Mouse (Mus musculus) heart, embryonic 16.5 days (tissue): ENCODE data around the gene Sorcs2. TPM values are rescaled to one million over a fixed set of nuclear protein-coding genes. Genes with fewer than 3 reads are reported as not detected.

Experiments
- ATAC-seq: fragments of 200-750 bp; cut with Nextera tagmentation; replicated peaks from 2 replicates; pipeline ENCODE4 v1.8.0; 2017; ENCODE audit warnings: moderate number of reproducible peaks; ENCODE audit not compliant: insufficient read depth, low FRiP score; ENCODE audit errors: extremely low read depth
- H3K27ac ChIP-seq: fragments of 300-500 bp; sonication (generic); 2 replicates; pipeline ENCODE4 v1.5.1; 2014; ENCODE audit warnings: mild to moderate bottlenecking, low read length, control low read depth, moderate library complexity
- H3K27me3 ChIP-seq: fragments of 300-500 bp; sonication (generic); 2 replicates; pipeline ENCODE4 v1.6.1; 2014; ENCODE audit warnings: low read length, mixed read lengths; ENCODE audit not compliant: control insufficient read depth, insufficient read depth
- H3K36me3 ChIP-seq: fragments of 300-500 bp; sonication (generic); 2 replicates; pipeline ENCODE4 v1.6.1; 2014; ENCODE audit not compliant: control insufficient read depth, insufficient read depth
- H3K4me1 ChIP-seq: fragments of 300-500 bp; sonication (generic); 2 replicates; pipeline ENCODE4 v1.6.1; 2014; ENCODE audit warnings: low read length, mixed read lengths; ENCODE audit not compliant: control insufficient read depth, insufficient read depth
- H3K4me2 ChIP-seq: fragments of 300-500 bp; sonication (generic); 2 replicates; pipeline ENCODE4 v1.6.1; 2014; ENCODE audit warnings: low read depth, mild to moderate bottlenecking, control low read depth, low read length
- H3K4me3 ChIP-seq: fragments of 300-500 bp; sonication (generic); 2 replicates; pipeline ENCODE4 v1.5.1; 2014; ENCODE audit warnings: mild to moderate bottlenecking, control low read depth, low read length
- H3K9ac ChIP-seq: fragments of 300-500 bp; sonication (generic); 2 replicates; pipeline ENCODE4 v1.6.1; 2014; ENCODE audit warnings: low read length, control low read depth
- H3K9me3 ChIP-seq: fragments of 300-500 bp; sonication (generic); replicated peaks from 2 replicates; pipeline ENCODE4 v1.6.1; 2016; ENCODE audit warnings: low read length; ENCODE audit not compliant: control insufficient read depth
- WGBS: fragments of 180-500 bp; shearing (Covaris S2); extraction: QIAGEN DNeasy Blood & Tissue Kit; methylation state at CpG from one replicate; pipeline ENCODE4 v1.1.7; 2014; 5-methylcytosine and 5-hydroxymethylcytosine counted together
- polyA plus RNA-seq: library from polyadenylated mRNA; unstranded; fragments of >200 nt; fragmentation: Nextera tagmentation; extraction: Ambion mirVana; gene quantifications from 2 replicates; pipeline ENCODE4 v1.2.1, GENCODE M21; 2015

Sorcs2 gene
- polyA plus RNA-seq, 1 experiment from 2014 or later: 8.2 TPM

- peaks cover 4% of the 10 kb centered on the region; the same call in 1 of the 2 replicates for H3K4me1 ChIP-seq
- no peak overlapping the region for H3K9ac ChIP-seq
- H3K27ac ChIP-seq: no peak overlapping the region
- H3K9me3 ChIP-seq: no peaks in the 10 kb centered on the region
- no peak for ATAC-seq
- 64% methylated on average over 6 of the region's 6 CpGs for WGBS
- no peak overlapping the region for H3K4me3 ChIP-seq
- H3K4me2 ChIP-seq: no peak overlapping the region
- H3K36me3 ChIP-seq: no peaks in the 10 kb centered on the region
- H3K27me3 ChIP-seq: no peaks in the 10 kb centered on the region; the same call in 1 of the 2 replicates
Observed at GRCm38 (mm10) chr5:36223787-36224186, 174.2 kb downstream of the Sorcs2 start.

- no peak overlapping the region for H3K27ac ChIP-seq
- H3K9me3 ChIP-seq: peaks cover 5% of the 10 kb centered on the region
- no peaks in the 10 kb centered on the region; the same call in 1 of the 2 replicates for H3K27me3 ChIP-seq
- no peak overlapping the region for H3K4me3 ChIP-seq
- no peak for ATAC-seq
- no peaks in the 10 kb centered on the region for H3K4me1 ChIP-seq
- 69% methylated on average over 6 of the region's 6 CpGs for WGBS
- H3K4me2 ChIP-seq: no peak overlapping the region
- H3K9ac ChIP-seq: no peak overlapping the region
- no peaks in the 10 kb centered on the region for H3K36me3 ChIP-seq
Observed at GRCm38 (mm10) chr5:36220626-36221025, 177.3 kb downstream of the Sorcs2 start.

GRCm38 (mm10) chr5:36220105-36220504 lies 177.8 kb downstream of the Sorcs2 start:
- no peaks in the 10 kb centered on the region for H3K4me1 ChIP-seq
- no peak overlapping the region for H3K4me3 ChIP-seq
- no peaks in the 10 kb centered on the region; the same call in 1 of the 2 replicates for H3K27me3 ChIP-seq
- WGBS: 77% methylated on average over 4 of the region's 4 CpGs
- no peaks in the 10 kb centered on the region for H3K36me3 ChIP-seq
- H3K27ac ChIP-seq: no peak overlapping the region
- H3K4me2 ChIP-seq: no peak overlapping the region
- no peak overlapping the region for H3K9ac ChIP-seq
- peaks cover 5% of the 10 kb centered on the region for H3K9me3 ChIP-seq
- ATAC-seq: no peak

GRCm38 (mm10) chr5:36213310-36213709 lies 184.6 kb downstream of the Sorcs2 start:
- 71% methylated on average over 10 of the region's 10 CpGs for WGBS
- no peak overlapping the region for H3K27ac ChIP-seq
- H3K4me2 ChIP-seq: no peak overlapping the region
- no peaks in the 10 kb centered on the region for H3K4me1 ChIP-seq
- no peaks in the 10 kb centered on the region for H3K27me3 ChIP-seq
- no peak for ATAC-seq
- H3K9ac ChIP-seq: no peak overlapping the region
- peaks cover 10% of the 10 kb centered on the region for H3K9me3 ChIP-seq
- H3K4me3 ChIP-seq: no peak overlapping the region
- no peaks in the 10 kb centered on the region for H3K36me3 ChIP-seq

GRCm38 (mm10) chr5:36208803-36209202 lies 189.1 kb downstream of the Sorcs2 start:
- Histone ChIP-seq H3K36me3 (no peaks in the 10 kb centered on the region), H3K4me1 (no peaks in the 10 kb centered on the region), H3K4me3 (no peak overlapping the region), H3K27ac (no peak overlapping the region), H3K9ac (no peak overlapping the region), H3K4me2 (no peak overlapping the region), H3K27me3 (no peaks in the 10 kb centered on the region), H3K9me3 (no peaks in the 10 kb centered on the region)
- 84% methylated on average over 3 of the region's 3 CpGs for WGBS
- ATAC-seq: no peak

GRCm38 (mm10) chr5:36205397-36205796 lies 192.5 kb downstream of the Sorcs2 start:
- Histone ChIP-seq H3K36me3 (no peaks in the 10 kb centered on the region), H3K9me3 (no peaks in the 10 kb centered on the region), H3K27me3 (no peaks in the 10 kb centered on the region), H3K27ac (no peak overlapping the region), H3K9ac (no peak overlapping the region), H3K4me2 (no peak overlapping the region), H3K4me3 (no peak overlapping the region), H3K4me1 (peaks cover 3% of the 10 kb centered on the region)
- 53% methylated on average over 11 of the region's 11 CpGs for WGBS
- no peak for ATAC-seq

- H3K4me3 ChIP-seq: no peak within 1 kb of the TSS
- H3K9me3 ChIP-seq: no peaks in the 10 kb centered on the region
- 83% methylated on average over 10 of the region's 10 CpGs for WGBS
- H3K36me3 ChIP-seq: no peaks in the 10 kb centered on the region
- no peaks in the 10 kb centered on the region for H3K27me3 ChIP-seq
- H3K27ac ChIP-seq: no peak within 1 kb of the TSS
- H3K9ac ChIP-seq: no peak within 1 kb of the TSS
- no peak within 1 kb of the TSS for H3K4me2 ChIP-seq
- peak; percentile 49; the same call in 1 of the 2 replicates for ATAC-seq
- peaks cover 3% of the 10 kb centered on the region for H3K4me1 ChIP-seq
Observed at GRCm38 (mm10) chr5:36203916-36204315, 194.0 kb downstream of the Sorcs2 start, which contains the start of gene Psapl1. Psapl1 (plus strand) TSS chr5:36204021.

- H3K36me3 ChIP-seq: no peaks in the 10 kb centered on the region
- no peak overlapping the region for H3K27ac ChIP-seq
- H3K27me3 ChIP-seq: no peaks in the 10 kb centered on the region
- no peak overlapping the region for H3K4me3 ChIP-seq
- no peak for ATAC-seq
- peaks cover 3% of the 10 kb centered on the region for H3K4me1 ChIP-seq
- H3K4me2 ChIP-seq: no peak overlapping the region
- 80% methylated on average over 5 of the region's 5 CpGs for WGBS
- H3K9me3 ChIP-seq: no peaks in the 10 kb centered on the region
- H3K9ac ChIP-seq: no peak overlapping the region
Observed at GRCm38 (mm10) chr5:36203421-36203820, 194.5 kb downstream of the Sorcs2 start.

- WGBS: 67% methylated on average over 5 of the region's 5 CpGs
- ATAC-seq: no peak
- H3K4me1 ChIP-seq: peaks cover 3% of the 10 kb centered on the region
- H3K9ac ChIP-seq: no peak overlapping the region
- no peaks in the 10 kb centered on the region for H3K27me3 ChIP-seq
- no peaks in the 10 kb centered on the region for H3K36me3 ChIP-seq
- no peak overlapping the region for H3K4me3 ChIP-seq
- no peak overlapping the region for H3K27ac ChIP-seq
- H3K9me3 ChIP-seq: no peaks in the 10 kb centered on the region
- H3K4me2 ChIP-seq: no peak overlapping the region
Observed at GRCm38 (mm10) chr5:36202781-36203180, 195.2 kb downstream of the Sorcs2 start.
